Mouse (Mus musculus) bone marrow, adult 2 months (tissue): ENCODE measurements around the gene Gm7903.
"Not testable (repeated sequence)": the region's sequence is repeated elsewhere in the genome, so short reads cannot be mapped to it uniquely, and the experiment has no call there.

Experiments
- CTCF ChIP-seq: fragments of 200-500 bp; IDR thresholded peaks from 2 replicates; pipeline ENCODE4 v1.5.1; 2011; ENCODE audit warnings: low read length, control low read depth; ENCODE audit not compliant: control insufficient read depth, insufficient read depth
- POLR2A ChIP-seq: fragments of 200-500 bp; IDR thresholded peaks from 2 replicates; pipeline ENCODE4 v1.6.1; 2011; ENCODE audit warnings: low read depth, mild to moderate bottlenecking, control low read depth, low read length, borderline replicate concordance; ENCODE audit not compliant: control insufficient read depth

DNA sequence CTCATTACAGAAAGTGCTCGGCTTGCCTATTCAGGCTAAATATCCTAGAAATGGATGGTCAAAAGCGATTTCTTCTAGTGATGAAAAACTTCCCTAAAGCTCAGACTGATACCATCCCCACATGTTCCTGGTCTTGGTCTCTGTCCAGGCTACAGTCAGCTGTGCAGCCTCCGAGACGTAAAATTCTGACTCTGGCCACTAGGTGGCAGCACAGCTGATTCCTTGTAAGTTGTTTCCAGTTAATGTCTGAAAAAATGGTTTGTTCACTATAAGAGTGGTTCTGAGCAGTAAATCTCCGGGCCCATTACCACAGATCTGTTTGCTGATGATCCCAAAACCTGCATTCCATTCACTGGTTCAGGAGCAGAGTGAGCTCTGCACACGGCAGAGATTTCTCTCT lies 48.3 kb downstream of the Gm7903 start:
- not testable (repeated sequence) for TF ChIP-seq CTCF, POLR2A
